Mouse (Mus musculus) erythroblast, embryonic 14.5 days (primary cell): ENCODE measurements around the gene Tnfsf15.

Experiments
- GATA1 ChIP-seq: IDR thresholded peaks from 2 replicates; pipeline ENCODE4 v1.6.1; 2012; ENCODE audit warnings: low read length, inconsistent platforms, mixed read lengths
- TAL1 ChIP-seq: IDR thresholded peaks from 3 replicates; pipeline ENCODE4 v1.6.1; 2012; ENCODE audit warnings: low read length, inconsistent platforms, mixed read lengths

- TF ChIP-seq GATA1 (no peak), TAL1 (no peak)
Measured at GRCm38 (mm10) chr4:63769161-63769560, 24.2 kb upstream of the Tnfsf15 start.
